Mouse (Mus musculus): ENCODE results near the gene Mrto4. TPM values are rescaled to one million over a fixed set of nuclear protein-coding genes. Genes with fewer than 3 reads are reported as not detected.

Mrto4 gene
- total RNA-seq, 2 experiments from 2014 or later = 55.0 to 56.4 TPM

DNA sequence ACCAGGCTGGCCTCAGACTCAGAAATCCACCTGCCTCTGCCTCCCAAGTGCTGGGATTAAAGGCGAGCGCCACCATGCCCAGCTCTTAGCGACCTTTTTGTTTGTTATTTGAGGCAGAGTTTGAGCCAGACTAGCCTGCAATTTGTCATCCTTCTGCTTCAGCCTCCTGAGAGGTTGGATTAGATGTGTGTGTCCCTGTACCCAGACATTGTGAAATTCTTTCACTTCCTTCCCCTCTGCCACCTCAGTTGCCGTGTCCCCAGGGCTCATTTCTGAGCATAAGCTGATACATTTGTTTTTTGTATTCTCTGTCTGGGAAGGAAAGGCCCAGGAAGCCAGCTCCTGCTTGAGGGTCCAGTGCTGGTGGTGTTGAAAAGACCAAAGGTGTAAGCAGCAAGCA, 11.5 kb downstream of the Mrto4 start:
- DNase-seq = no peak

DNA sequence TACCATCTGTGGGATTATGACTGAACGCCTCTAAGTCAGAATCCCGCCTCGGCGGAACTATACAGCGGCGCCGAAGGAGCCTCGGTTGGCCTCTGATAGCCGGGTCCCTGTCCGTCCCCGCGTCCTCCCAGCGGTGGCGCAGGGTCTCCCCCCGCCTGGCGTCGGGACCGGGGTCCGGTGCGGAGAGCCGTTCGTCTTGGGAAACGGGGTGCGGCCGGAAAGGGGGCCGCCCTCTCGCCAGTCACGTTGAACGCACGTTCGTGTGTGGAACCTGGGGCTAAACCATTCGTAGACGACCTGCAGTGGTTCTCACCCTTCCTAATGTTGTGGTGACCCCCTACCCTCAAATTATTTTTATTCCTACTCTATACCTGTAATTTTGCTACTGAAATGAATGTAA, 14.2 kb downstream of the Mrto4 start:
- no peak for DNase-seq

DNA sequence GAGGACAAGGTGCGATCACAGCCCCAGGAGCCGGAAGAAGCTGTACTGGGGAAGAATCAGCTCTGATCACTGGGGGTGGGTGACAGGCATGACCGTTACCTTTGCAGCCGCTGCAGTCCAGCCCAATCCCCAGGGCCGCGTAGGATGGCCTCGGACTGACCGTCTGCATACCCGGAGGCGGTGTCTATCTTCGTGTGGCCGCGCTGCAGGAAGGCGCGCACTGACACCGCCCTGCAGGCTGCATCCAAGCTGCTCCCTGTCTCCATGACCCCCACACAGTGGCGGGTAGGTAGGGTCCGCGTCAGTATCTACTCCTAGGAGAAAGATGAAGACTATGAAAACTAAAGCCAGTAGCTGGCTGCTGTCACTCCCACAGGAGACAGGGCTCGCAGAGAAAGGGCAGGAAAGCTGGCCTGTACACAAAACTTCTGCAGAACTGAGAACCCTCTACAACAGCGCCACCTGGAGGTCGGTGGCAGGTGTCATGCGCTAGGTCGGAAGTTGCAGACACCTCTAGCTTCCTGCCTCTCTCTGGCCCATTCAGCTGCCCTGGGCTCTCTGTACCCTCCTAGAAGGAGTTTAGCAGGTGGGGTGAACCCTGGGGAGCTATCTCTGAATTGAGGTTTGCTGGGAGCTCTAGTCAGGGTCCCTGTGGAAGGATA, 15.4 kb downstream of the Mrto4 start:
- peak; percentile 89 for DNase-seq

DNA sequence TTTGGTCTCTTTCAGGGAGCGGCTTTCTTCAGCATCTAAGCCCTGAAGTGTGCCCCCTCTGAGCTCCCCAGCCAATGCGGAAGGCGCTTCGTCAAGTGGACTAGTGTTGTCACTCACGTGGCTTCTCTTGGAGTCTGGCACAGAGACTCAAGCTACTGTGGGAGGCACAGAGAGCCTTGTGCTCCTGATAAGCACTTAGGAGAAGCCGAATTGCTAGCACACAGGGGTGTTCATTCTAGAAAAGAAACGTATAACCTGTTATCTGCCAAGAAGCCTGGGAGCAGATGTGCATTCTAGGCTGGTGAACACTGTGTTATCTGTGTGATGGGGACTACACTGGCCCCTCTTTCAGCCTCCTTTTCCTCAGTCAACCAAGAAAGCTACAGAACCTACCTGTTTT, 16.9 kb downstream of the Mrto4 start:
- DNase-seq = no peak

- DNase-seq = no peak
Observed at GRCm38 (mm10) chr4:139334631-139335295, 17.6 kb downstream of the Mrto4 start.

GRCm38 (mm10) chr4:139330605-139331004, 21.8 kb downstream of the Mrto4 start:
- peak; percentile 84 for DNase-seq

- DNase-seq = no peak
Observed at GRCm38 (mm10) chr4:139319740-139320139, 32.6 kb downstream of the Mrto4 start.

DNA sequence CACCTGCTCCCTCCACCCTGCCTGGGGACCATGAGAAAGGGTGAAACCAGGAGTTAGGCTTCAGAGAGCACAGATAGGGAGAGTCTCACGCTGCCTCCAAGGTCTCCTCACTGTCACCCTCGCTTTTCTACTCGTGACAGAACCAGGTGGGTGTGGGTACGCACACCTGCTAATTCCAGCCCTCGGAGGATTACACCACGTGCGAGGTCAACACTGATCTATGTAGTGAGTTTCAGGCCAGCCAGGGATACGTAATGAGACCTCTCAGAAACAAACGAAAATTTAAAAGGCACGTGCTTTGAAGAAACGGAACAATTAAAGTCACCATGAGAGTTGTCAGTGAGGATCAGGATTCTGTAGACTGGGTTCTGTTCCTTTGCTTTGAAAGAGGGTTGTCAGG, 33.9 kb downstream of the Mrto4 start:
- no peak for DNase-seq

DNA sequence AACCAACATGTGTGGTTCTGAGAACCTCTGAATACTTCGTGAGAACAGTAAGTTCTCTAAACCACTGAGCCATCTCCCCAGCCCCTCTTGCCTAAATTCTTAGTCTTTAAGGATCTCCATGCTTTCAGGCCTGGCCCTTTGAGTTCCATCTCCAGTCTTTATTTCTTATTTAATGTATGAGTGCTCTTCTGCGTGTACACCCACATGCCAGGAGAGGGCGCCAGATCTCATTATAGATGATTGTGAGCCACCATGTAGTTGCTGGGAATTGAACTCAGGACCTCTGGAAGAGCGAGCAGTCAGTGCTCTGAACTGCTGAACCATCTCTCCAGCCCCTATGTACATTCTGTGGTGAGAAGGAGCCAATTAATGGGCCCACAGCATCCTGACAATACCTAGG, 39.7 kb downstream of the Mrto4 start:
- DNase-seq = no peak

- no peak for DNase-seq
Observed at GRCm38 (mm10) chr4:139311707-139312106, 40.7 kb downstream of the Mrto4 start.

DNA sequence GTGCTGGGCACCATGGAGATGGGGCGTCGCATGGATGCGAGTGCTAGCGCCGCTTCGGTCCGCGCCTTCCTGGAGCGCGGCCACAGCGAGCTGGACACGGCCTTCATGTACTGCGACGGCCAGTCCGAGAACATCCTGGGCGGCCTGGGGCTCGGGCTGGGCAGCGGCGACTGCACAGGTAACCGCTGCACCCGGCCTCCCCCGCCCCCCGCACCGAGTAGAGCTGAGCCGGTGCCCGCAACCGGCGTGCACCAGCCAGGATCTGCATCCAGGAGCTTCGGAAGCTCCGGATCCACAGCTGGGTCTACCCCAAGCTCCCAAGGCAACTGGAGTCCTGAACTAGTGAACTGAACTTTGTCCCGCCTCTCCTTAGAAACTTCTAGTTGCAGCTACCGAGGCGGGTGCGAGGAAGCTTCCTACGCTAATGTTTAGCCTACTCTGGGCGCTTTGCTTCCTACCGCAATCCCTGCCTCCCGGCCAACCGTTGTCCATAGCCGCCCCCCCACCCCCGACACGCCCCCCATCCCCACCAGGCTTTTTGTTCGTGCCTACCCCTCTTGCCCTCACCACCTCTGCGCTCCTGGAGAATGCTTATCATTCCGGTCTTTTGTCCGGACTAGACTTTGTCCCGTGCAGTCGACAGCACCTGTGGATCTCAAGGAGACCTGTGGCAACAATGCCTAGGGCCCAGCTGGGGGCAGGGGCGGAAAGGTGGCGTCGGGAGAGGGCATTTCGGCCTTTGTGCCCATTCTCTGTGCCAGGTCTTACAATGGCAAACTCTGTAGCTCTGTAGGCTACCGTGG, 41.3 kb downstream of the Mrto4 start:
- no peak for DNase-seq

DNA sequence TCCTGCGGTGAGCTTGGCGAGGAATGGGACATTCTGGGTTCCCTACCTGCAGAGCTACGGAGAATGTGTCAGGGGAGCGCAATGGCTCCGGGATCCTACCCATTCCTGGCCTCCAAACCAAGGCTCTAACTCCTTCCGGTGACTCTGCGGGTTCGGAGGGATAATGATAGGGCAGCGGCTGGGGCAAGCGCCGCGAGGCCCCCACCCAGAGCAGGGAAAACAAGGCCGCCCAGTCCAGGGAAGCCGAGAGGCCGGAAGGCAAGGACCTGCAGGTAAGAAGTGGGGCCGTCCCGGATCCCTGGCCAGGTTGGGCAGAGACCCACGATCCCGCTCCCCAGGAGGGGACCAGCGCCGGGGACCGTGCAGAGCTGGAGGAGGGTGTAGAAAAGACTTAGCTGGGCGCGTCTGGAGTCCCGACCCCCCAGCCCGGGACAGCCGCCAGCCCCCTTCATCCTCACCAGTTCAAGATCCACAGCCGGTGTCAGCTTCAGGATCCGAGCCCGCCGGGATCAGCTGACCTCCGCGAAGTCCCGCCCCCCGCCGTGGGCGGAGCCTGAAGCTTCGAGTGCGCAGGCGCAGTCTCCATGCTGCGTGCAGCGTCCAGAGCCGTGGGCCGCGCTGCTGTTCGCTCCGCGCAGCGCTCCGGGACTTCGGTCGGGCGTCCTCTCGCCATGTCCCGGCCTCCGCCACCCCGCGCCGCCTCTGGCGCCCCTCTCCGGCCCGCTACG, 42.0 kb downstream of the Mrto4 start, which contains the start of the genes Pqlc2 and Akr7a5:
Pqlc2 (minus strand) TSS at position 538 of the 728 bp plus-strand sequence.
Akr7a5 (plus strand) TSS at position 574 of the 728 bp plus-strand sequence.
- DNase-seq = peak; percentile 99

DNA sequence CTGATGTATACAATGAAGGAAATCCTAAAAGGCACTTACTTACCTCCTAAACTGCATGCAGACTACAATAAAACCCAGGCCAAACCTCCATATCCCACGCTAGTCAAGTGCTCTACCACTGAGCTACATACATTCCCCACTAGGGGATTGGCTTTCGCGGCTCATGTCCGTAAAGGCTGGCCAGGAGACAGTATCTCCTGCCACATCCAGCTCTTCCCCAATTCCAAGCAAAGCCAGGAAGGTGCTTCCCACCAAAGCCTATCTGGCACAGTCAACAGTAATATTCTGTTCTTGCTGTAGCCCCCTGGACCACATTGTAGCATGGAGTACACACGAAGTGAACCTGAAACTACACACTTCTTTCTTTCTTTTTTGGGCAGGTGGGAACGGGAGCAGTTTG, 42.7 kb downstream of the Mrto4 start:
- DNase-seq = no peak

- DNase-seq = no peak
Observed at GRCm38 (mm10) chr4:139307916-139308315, 44.5 kb downstream of the Mrto4 start.

GRCm38 (mm10) chr4:139305521-139305920, 46.9 kb downstream of the Mrto4 start:
- DNase-seq = no peak

DNA sequence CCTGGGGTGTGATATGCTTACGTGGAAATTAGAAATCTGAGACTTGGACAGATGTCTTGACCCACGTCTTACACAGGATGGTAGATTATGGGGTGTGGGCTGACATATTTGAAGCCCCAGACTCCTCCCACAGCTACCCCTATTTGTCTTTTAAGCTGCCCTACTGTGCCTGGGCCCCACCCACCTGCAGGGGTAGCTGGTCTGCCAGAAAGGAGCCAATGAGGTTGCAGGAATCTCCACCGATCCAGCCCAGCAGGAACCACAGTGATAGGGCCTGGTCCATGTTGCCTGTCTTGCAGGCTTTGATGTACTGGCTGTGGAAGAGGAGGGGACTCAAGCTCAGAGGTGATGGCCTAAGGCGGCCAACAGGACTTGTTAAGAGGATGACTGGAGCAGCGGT, 50.1 kb downstream of the Mrto4 start:
- no peak for DNase-seq

- no peak for DNase-seq
Observed at GRCm38 (mm10) chr4:139301780-139302179, 50.6 kb downstream of the Mrto4 start.

- peak; percentile 44 for DNase-seq
Observed at GRCm38 (mm10) chr4:139298671-139299366, 53.6 kb downstream of the Mrto4 start.

GRCm38 (mm10) chr4:139297566-139297965, 54.8 kb downstream of the Mrto4 start:
- peak; percentile 79 for DNase-seq

All from adrenal gland, postnatal 10 days (tissue).